Mouse (Mus musculus) erythroblast, embryonic 14.5 days (primary cell): ENCODE data around the gene Grm7.

Experiments
- GATA1 ChIP-seq: IDR thresholded peaks from 2 replicates; pipeline ENCODE4 v1.6.1; 2012; ENCODE audit warnings: low read length, inconsistent platforms, mixed read lengths
- TAL1 ChIP-seq: IDR thresholded peaks from 3 replicates; pipeline ENCODE4 v1.6.1; 2012; ENCODE audit warnings: low read length, inconsistent platforms, mixed read lengths

DNA sequence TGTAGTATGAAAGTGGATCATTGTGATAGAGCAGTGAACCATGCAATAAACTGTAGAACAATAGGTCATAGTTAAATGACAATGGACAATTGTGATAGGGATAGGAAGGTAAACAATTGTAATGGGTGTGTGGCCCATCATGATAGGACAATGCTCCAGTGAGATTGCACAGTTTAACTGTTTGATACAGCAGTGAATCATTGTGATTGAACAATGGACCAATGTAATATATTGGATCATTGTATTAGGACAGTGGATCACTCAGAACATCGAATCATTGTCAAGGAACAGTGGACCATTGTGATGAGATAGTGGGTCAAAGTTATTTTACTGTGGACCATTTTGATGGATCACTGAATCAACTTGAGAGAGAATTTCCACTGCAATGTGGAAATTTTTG, 515.7 kb downstream of the Grm7 start:
- TF ChIP-seq GATA1 (no peak), TAL1 (no peak)
